Mouse (Mus musculus) C2C12 (cell line): ENCODE data around the gene Eml2.

Source experiments
- CEBPB ChIP-seq: IDR thresholded peaks from one replicate; pipeline ENCODE4 v1.6.1; 2011; ENCODE audit warnings: low read depth, mild to moderate bottlenecking, control low read depth, moderate library complexity
- CTCF ChIP-seq: IDR thresholded peaks from one replicate; pipeline ENCODE4 v1.5.1; 2011; ENCODE audit not compliant: control insufficient read depth, insufficient read depth, insufficient read length
- MAX ChIP-seq: IDR thresholded peaks from one replicate; pipeline ENCODE4 v1.6.1; 2011; ENCODE audit warnings: mild to moderate bottlenecking, control low read depth
- MYOD1 ChIP-seq: IDR thresholded peaks from one replicate; pipeline ENCODE4 v1.6.1; 2011; ENCODE audit warnings: low read depth; ENCODE audit not compliant: control insufficient read depth, insufficient read length
- USF1 ChIP-seq: IDR thresholded peaks from one replicate; pipeline ENCODE4 v1.6.1; 2011; ENCODE audit warnings: low read depth, mild to moderate bottlenecking, control low read depth, moderate library complexity

DNA sequence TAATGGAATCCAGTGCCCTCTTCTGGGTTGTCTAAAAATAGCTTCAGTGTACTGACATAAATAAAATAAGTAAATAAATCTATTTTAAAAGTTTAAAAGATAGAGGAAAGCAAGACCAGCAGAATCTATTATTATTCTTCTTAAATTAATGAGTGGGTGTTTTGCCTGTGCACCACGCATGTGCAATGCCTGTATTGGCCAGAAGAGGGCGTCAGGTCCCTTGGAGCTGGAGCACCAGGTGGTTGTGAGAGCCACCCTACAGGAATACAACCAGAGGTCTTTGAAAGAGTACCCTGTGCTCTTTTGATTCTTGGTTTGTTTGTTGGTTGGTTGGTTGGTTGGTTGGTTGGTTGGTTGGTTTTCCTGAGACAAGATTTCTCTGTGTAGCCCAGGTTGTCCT is 21.8 kb downstream of the Eml2 start:
- TF ChIP-seq MAX (no peak), CTCF (no peak), CEBPB (no peak), USF1 (no peak), MYOD1 (no peak)
